Mouse (Mus musculus) lung, embryonic 14.5 days (tissue): ENCODE data around the gene Pafah2. TPM values are rescaled to one million over a fixed set of nuclear protein-coding genes. Genes with fewer than 3 reads are reported as not detected.

ENCODE experiments used
- ATAC-seq: fragments of 200-750 bp; cut with Nextera tagmentation; 2 replicates; pipeline ENCODE4 v1.8.0; 2017; ENCODE audit warnings: mild to moderate bottlenecking, moderate TSS enrichment, moderate library complexity; ENCODE audit not compliant: insufficient read depth
- DNase-seq: peaks from one replicate; pipeline ENCODE4 v3.0.0-alpha.2; 2015
- H3K27ac ChIP-seq: fragments of 300-500 bp; sonication (generic); 2 replicates; pipeline ENCODE4 v1.5.1; 2014; ENCODE audit warnings: low read depth, mild to moderate bottlenecking, moderate library complexity
- H3K27me3 ChIP-seq: fragments of 300-500 bp; sonication (generic); 2 replicates; pipeline ENCODE4 v1.6.1; 2014; ENCODE audit warnings: low read length, control low read depth; ENCODE audit not compliant: insufficient read depth
- H3K36me3 ChIP-seq: fragments of 300-500 bp; sonication (generic); 2 replicates; pipeline ENCODE4 v1.6.1; 2014; ENCODE audit warnings: control low read depth; ENCODE audit not compliant: insufficient read depth
- H3K4me1 ChIP-seq: fragments of 300-500 bp; sonication (generic); 2 replicates; pipeline ENCODE4 v1.6.1; 2014; ENCODE audit warnings: antibody characterized with exemption, control low read depth; ENCODE audit not compliant: insufficient read depth
- H3K4me2 ChIP-seq: fragments of 300-500 bp; sonication (generic); 2 replicates; pipeline ENCODE4 v1.6.1; 2014; ENCODE audit warnings: mild to moderate bottlenecking
- H3K4me3 ChIP-seq: fragments of 300-500 bp; sonication (generic); 2 replicates; pipeline ENCODE4 v1.5.1; 2014; ENCODE audit warnings: low read depth, low read length
- H3K9ac ChIP-seq: fragments of 300-500 bp; sonication (generic); 2 replicates; pipeline ENCODE4 v1.6.1; 2014
- H3K9me3 ChIP-seq: fragments of 300-500 bp; sonication (generic); 2 replicates; pipeline ENCODE4 v1.6.1; 2016; ENCODE audit warnings: low read depth, low read length, control low read depth
- CTCF ChIP-seq: IDR thresholded peaks from 2 replicates; pipeline ENCODE4 v1.5.1; 2016; ENCODE audit warnings: antibody characterized with exemption, low read depth
- WGBS: fragments of 180-500 bp; shearing (Covaris S2); extraction: QIAGEN DNeasy Blood & Tissue Kit; methylation state at CpG from one replicate; pipeline ENCODE4 v1.1.7; 2014; 5-methylcytosine and 5-hydroxymethylcytosine counted together
- polyA plus RNA-seq: library from polyadenylated mRNA; unstranded; fragments of >200 nt; fragmentation: Nextera tagmentation; extraction: Ambion mirVana; gene quantifications from 2 replicates; pipeline ENCODE4 v1.2.1, GENCODE M21; 2014

Pafah2 gene
- polyA plus RNA-seq, 1 experiment from 2014 or later: 10.5 TPM

- Histone ChIP-seq H3K9me3 (no peaks in the 10 kb centered on the region), H3K27me3 (no peaks in the 10 kb centered on the region), H3K36me3 (no peaks in the 10 kb centered on the region), H3K4me1 (peaks cover 8% of the 10 kb centered on the region; the same call in 1 of the 2 replicates), H3K27ac (no peak overlapping the region), H3K9ac (no peak overlapping the region), H3K4me2 (peak overlapping the region; percentile 73), H3K4me3 (no peak overlapping the region)
- TF ChIP-seq CTCF: no peak
- WGBS: 52% methylated on average over 16 of the region's 16 CpGs
- DNase-seq (no peak), ATAC-seq (peak; percentile 39)
Observed at GRCm38 (mm10) chr4:134401856-134402570, 5.9 kb downstream of the Pafah2 start.

- Histone ChIP-seq H3K27ac (no peak overlapping the region), H3K4me2 (no peak overlapping the region), H3K27me3 (no peaks in the 10 kb centered on the region), H3K9me3 (no peaks in the 10 kb centered on the region), H3K36me3 (no peaks in the 10 kb centered on the region), H3K9ac (no peak overlapping the region), H3K4me1 (peaks cover 8% of the 10 kb centered on the region; the same call in 1 of the 2 replicates), H3K4me3 (no peak overlapping the region)
- peak; percentile 31 for DNase-seq
- no peak for ATAC-seq
- WGBS: 51% methylated on average over 16 of the region's 16 CpGs
- TF ChIP-seq CTCF: no peak
Observed at GRCm38 (mm10) chr4:134402571-134403262, 6.6 kb downstream of the Pafah2 start.

- H3K9me3 ChIP-seq: no peaks in the 10 kb centered on the region
- no peak overlapping the region for H3K4me3 ChIP-seq
- ATAC-seq: no peak
- H3K4me1 ChIP-seq: peaks cover 8% of the 10 kb centered on the region; the same call in 1 of the 2 replicates
- H3K27ac ChIP-seq: no peak overlapping the region
- no peaks in the 10 kb centered on the region for H3K36me3 ChIP-seq
- H3K9ac ChIP-seq: no peak overlapping the region
- DNase-seq: no peak
- WGBS: 44% methylated on average over 7 of the region's 7 CpGs
- no peaks in the 10 kb centered on the region for H3K27me3 ChIP-seq
- TF ChIP-seq CTCF: no peak
- no peak overlapping the region for H3K4me2 ChIP-seq
Observed at GRCm38 (mm10) chr4:134403721-134404120, 7.6 kb downstream of the Pafah2 start.

GRCm38 (mm10) chr4:134409286-134409685 is 13.2 kb downstream of the Pafah2 start:
- Histone ChIP-seq H3K4me2 (no peak overlapping the region), H3K9me3 (no peaks in the 10 kb centered on the region), H3K36me3 (no peaks in the 10 kb centered on the region; the same call in 1 of the 2 replicates), H3K4me1 (no peaks in the 10 kb centered on the region), H3K27me3 (no peaks in the 10 kb centered on the region), H3K27ac (no peak overlapping the region), H3K9ac (no peak overlapping the region), H3K4me3 (no peak overlapping the region)
- no peak for DNase-seq
- ATAC-seq: no peak
- TF ChIP-seq CTCF: peak; percentile 62
- WGBS: 68% methylated on average over 5 of the region's 5 CpGs

GRCm38 (mm10) chr4:134416177-134416576 is 20.1 kb downstream of the Pafah2 start:
- no peak overlapping the region for H3K27ac ChIP-seq
- DNase-seq (no peak), ATAC-seq (no peak)
- no peaks in the 10 kb centered on the region for H3K9me3 ChIP-seq
- 74% methylated on average over 17 of the region's 17 CpGs for WGBS
- no peak overlapping the region for H3K4me2 ChIP-seq
- no peak for TF ChIP-seq CTCF
- H3K9ac ChIP-seq: no peak overlapping the region
- H3K4me1 ChIP-seq: no peaks in the 10 kb centered on the region
- H3K4me3 ChIP-seq: no peak overlapping the region
- H3K27me3 ChIP-seq: no peaks in the 10 kb centered on the region
- H3K36me3 ChIP-seq: peaks cover 3% of the 10 kb centered on the region; the same call in 1 of the 2 replicates

- H3K27me3 ChIP-seq: no peaks in the 10 kb centered on the region
- H3K4me2 ChIP-seq: no peak overlapping the region
- no peak overlapping the region for H3K4me3 ChIP-seq
- no peak overlapping the region for H3K9ac ChIP-seq
- H3K4me1 ChIP-seq: no peaks in the 10 kb centered on the region
- no peak for ATAC-seq
- no peak for DNase-seq
- H3K27ac ChIP-seq: no peak overlapping the region
- WGBS: 76% methylated on average over 15 of the region's 15 CpGs
- H3K36me3 ChIP-seq: peaks cover 3% of the 10 kb centered on the region; the same call in 1 of the 2 replicates
- H3K9me3 ChIP-seq: no peaks in the 10 kb centered on the region
- TF ChIP-seq CTCF: no peak
Observed at GRCm38 (mm10) chr4:134416602-134417001, 20.5 kb downstream of the Pafah2 start.

GRCm38 (mm10) chr4:134417111-134417510 is 21.0 kb downstream of the Pafah2 start:
- no peak overlapping the region for H3K27ac ChIP-seq
- peaks cover 3% of the 10 kb centered on the region; the same call in 1 of the 2 replicates for H3K36me3 ChIP-seq
- no peak overlapping the region for H3K4me2 ChIP-seq
- H3K4me1 ChIP-seq: no peaks in the 10 kb centered on the region
- no peak for DNase-seq
- ATAC-seq: no peak
- no peak overlapping the region for H3K9ac ChIP-seq
- WGBS: 53% methylated on average over 7 of the region's 7 CpGs
- no peaks in the 10 kb centered on the region for H3K9me3 ChIP-seq
- H3K4me3 ChIP-seq: no peak overlapping the region
- no peaks in the 10 kb centered on the region for H3K27me3 ChIP-seq
- TF ChIP-seq CTCF: no peak
